In genomic region chr5:125172831-125173615, GRCm38 (mm10) we compare ENCODE assay signal across 8 mouse cellular contexts. TPM values are rescaled to one million over a fixed set of nuclear protein-coding genes. Genes with fewer than 3 reads are reported as not detected.
DNase-seq lines count a peak whose midpoint lies in the region; ATAC-seq lines count a peak whose summit lies in the region.

No protein-coding gene starts in this region.

- peak overlapping the region; percentile 10; the same call in 1 of the 2 replicates for H3K9ac ChIP-seq in midbrain, embryonic 13.5 days (replicated peaks)

- no peaks in the 10 kb centered on the region for H3K27me3 ChIP-seq in midbrain, embryonic 13.5 days

- H3K4me3 ChIP-seq in midbrain, embryonic 13.5 days (replicated peaks) = no peak overlapping the region

- DNase-seq in adrenal gland, postnatal 14 days = peak; percentile 63
- DNase-seq in adrenal gland, adult 8-10 months = no peak
- DNase-seq in right cerebral cortex, postnatal 14 days = peak; percentile 3
- no peak for DNase-seq in right cerebral cortex, postnatal 36 days (ENCODE audit: low spot score in 2 of 2)
- DNase-seq in cerebellum, adult 18-20 months = no peak
- DNase-seq in gastrocnemius, adult 18-20 months (ENCODE audit: low spot score) = no peak
- DNase-seq in kidney, adult 18-20 months = no peak

- 0 out of 2 replicates have a peak overlapping the region, but pooled peaks have one; percentile 11 for H3K4me2 ChIP-seq in midbrain, embryonic 13.5 days (replicated peaks)

- H3K9me3 ChIP-seq in midbrain, embryonic 13.5 days = no peaks in the 10 kb centered on the region

- 48% methylated on average over 12 of the region's 12 CpGs for WGBS in midbrain, embryonic 13.5 days

- H3K4me1 ChIP-seq in midbrain, embryonic 13.5 days (replicated peaks) = peaks cover 97% of the 10 kb centered on the region

- H3K36me3 ChIP-seq in midbrain, embryonic 13.5 days = no peaks in the 10 kb centered on the region

- peak; percentile 21; the same call in 1 of the 2 replicates for ATAC-seq in midbrain, embryonic 13.5 days

- H3K27ac ChIP-seq in midbrain, embryonic 13.5 days = peak overlapping the region; percentile 69

RNA-seq across cellular contexts. Expression of gene Ncor2, which starts 6.0 kb away (rescaled TPM):
- total RNA-seq in adrenal gland, postnatal 14 days (2021) = 165 and 192 TPM in 2 replicates
- 100 to 1,000 TPM; 188 to 380 (median 257) TPM for total RNA-seq in adrenal gland, adult 8-10 months (2022)
- 20.2 and 22.6 TPM in 2 replicates for polyA plus RNA-seq in midbrain, embryonic 13.5 days (2015; fragmentation: Nextera tagmentation; extraction: Ambion mirVana)
- total RNA-seq in gastrocnemius, adult 18-20 months (2021) = 100 to 1,000 TPM; 118 to 134 TPM

Comparison
In these comparisons a context has a peak if more than half of its experiments do, and no peak if none do; other contexts are left out.
1. DNase-seq: peak in adrenal gland, postnatal 14 days (single experiment) and right cerebral cortex, postnatal 14 days (single experiment); none in adrenal gland, adult 8-10 months (single experiment), right cerebral cortex, postnatal 36 days (0 of 2), cerebellum, adult 18-20 months (0 of 2), gastrocnemius, adult 18-20 months (single experiment) and kidney, adult 18-20 months (single experiment).